Mouse (Mus musculus) right cerebral cortex, adult 18-20 months (tissue): ENCODE measurements around the gene Etv6.

Experiments used
- DNase-seq: peaks from one replicate; pipeline ENCODE4 v3.0.0; 2022; ENCODE audit warnings: mixed read lengths

Etv6 gene

DNA sequence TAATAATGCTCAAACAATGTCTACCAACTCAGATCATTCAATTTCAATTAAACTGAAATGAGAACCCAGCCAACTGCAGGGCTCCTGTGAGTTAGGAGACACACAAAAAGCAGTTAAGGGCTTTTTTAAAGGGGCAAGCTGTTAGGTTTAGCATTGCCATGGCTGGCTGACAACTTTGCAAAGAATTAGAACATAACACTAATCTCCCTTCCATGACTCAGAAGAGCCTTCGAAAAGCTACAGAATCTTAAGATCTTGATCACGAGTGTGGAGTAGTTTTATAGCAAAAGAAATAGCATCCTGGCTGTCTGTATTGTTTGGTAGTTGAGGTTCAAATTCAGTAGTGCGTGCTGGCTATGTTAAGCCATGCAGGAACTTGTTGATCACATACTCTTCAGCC lies 182.9 kb downstream of the Etv6 start:
- no peak for DNase-seq

DNA sequence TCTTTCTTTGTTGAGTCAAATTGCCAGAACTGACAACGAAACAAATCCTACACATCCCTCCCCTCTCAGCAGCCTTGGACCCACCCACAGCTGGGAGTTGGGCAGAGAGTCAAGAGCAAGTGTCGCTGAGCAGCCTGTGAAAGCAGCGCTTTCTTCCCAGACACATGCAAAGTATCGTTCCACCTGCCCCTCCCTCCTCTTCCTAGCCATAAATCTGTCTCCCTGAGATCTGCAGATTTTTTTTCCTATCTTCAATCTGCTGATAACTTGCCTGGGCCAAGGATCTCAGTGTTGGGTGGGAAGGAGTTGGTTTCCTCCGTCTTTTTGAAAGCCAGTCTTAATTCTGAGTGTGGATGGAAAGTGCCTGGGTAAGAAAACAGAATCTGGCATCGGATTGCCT lies 183.9 kb downstream of the Etv6 start:
- peak; percentile 84 for DNase-seq

DNA sequence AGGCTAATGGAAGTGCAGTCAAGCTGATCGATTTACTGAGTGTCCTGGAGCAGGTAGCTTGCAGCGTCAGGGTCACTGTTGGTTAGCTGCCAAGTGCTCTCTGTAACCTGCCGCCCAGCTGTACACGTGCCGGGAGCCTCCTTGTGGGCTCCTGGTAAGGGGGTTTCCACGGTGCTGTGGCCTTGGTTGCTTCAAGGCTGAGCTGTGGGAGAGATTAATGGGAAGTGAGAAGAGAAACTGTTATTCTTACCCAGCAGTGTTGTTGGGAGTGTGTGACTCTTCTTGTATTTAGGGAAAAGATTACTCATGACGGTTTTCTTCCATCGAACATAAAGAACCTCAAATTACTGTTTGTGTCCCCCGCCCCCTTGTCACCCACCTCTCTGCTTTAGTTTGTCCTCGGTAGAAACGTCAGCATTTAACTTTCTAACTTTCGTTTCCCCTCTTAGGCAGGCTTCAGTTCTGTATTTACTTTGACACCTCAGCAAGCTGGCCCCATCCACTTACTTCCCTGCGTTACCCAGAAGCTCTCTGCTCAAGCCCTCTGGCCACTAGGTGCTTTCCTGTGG lies 184.8 kb downstream of the Etv6 start:
- DNase-seq: peak; percentile 34

DNA sequence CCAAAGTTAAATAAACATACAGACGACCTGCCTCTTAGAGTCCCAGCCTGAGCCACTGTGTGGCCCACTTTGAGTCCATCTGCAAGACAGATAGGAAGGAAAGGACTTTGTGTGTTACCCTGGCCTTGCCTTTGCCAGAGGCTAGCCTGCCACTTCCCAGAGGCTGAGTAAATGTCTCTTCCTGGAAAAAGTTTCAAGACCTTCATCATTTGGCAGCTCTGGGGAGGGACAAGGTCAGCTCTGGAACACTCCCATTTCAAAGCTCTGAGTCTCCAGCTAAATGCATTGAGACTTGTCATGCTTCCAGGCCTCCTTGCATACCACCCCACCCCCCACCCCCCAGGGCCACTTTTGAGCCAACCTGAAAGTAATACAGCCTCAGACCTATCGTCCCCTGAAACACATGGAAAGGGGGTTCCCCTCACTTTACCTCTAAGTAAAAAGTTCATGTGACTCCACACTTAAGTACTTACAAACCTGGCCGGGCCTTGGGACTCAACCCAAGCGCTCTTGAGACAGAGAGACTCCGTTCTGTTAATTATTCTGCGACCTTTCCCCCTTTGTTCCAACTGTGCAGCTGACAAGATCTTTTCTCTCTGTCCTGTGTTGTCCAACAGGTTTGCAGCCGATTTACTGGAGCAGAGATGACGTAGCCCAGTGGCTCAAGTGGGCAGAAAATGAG lies 186.9 kb downstream of the Etv6 start:
- DNase-seq: no peak

DNA sequence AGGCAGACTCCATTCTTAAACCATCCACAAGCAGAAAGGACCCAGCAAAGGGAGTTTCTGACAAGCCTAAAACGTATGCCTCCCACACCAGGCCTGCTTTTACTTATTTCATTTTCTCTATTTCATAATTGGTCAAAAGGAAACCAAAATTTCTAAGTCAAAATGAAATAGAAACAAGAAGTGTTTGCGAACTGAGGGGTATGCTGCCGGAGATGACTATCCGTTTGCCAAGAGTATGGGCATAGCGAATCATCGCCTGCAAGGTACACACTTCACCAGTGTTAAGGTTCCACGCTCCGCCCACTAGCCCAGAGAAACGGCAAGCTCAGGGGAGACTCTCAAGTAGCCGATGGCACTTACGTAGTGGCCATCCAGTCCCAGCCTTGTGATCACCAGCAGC lies 190.1 kb downstream of the Etv6 start:
- DNase-seq: peak; percentile 13

DNA sequence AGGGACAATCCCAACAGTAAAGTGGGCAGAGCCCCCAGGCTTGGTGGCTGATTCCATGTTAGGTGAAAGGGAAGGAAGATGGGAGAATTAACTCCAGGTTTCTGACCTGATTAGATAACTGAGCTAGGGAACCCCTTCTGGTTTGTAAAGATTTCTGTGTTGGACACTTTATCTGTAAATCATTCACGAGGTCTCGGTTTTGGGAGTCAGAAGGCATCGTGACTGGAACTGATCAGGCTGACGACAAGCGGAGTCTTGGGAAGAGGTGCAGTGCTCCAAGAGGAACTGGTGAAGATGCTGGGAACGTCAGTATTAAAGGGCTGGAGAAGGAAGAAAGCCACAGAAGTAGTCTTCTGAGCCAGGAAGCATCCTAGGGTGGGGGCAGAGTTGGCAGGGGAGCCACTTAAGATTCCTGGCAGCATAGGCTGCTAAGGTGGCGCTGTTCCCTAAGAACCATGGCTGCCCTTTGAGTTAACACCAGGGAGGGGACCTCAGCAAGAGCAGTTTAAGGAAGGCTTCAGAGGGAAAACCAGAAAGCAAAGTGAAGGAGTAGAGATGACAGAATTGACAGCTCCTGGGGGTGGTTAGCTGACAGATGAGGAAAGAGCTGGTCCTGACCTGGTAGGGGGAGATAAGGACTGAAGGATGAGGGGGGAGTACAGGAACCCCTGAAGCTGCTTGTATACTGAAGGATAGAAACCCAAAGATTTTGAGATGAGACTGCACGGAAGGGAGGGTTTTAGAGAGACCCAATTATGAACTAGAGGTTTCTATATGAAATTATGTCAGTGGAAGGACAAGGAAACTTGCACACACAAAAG lies 191.1 kb downstream of the Etv6 start:
- DNase-seq: no peak

DNA sequence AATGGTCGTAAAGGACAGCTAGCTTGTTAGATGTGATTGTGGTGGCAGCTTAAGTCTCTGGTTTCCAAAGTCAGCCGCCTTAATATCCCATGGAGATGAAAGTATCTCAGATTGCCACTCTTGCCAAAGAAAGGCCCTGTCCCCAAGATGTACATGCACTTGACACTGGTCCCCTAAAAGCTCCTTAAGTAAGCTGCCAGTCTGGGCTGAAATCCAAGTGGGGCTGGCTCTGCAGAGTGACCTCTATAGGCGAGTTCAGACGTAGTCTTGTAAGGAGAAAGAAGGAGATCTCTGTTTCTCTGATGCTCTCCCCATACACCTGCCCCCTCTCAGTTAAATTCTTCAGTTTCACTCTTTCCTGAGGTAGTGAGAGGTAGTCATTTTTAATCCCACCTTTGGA lies 200.8 kb downstream of the Etv6 start:
- no peak for DNase-seq

DNA sequence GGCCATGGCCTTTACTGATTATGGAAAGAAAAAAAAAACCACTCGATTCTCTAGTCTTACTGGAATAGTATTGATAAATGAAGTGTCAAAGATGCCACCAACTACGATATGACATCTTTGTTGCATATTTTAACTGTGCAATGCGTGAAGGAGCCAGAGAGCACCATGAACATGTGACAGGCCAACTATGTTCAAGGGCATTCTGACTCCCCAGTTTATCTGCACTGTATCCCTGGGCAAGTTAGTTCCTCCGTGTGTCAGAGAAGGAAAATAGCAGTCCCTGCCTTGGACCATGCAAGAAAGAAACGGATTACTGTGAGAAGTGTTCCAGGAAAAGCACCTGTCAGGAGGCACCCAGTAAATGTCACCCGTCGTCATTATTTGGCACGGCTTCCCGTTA lies 203.0 kb downstream of the Etv6 start:
- no peak for DNase-seq

DNA sequence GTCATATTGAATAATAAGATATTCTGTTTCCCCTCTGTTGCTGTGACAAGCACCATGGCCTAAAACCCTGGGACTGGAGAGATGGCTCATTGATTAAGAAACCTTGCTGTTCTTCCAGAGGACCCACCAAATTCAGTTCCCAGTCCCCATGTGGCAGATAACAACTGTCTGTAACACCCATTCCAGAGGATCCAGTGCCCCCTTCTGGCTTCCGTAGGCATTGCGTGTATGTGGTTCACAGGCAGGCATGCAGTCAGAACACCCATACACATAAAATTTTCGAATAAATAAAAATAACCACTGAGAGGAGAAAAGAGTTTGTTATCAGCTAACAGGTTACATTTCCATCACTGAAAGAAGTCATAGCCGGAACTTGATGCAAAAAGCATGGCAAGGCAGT lies 205.5 kb downstream of the Etv6 start:
- DNase-seq: no peak

DNA sequence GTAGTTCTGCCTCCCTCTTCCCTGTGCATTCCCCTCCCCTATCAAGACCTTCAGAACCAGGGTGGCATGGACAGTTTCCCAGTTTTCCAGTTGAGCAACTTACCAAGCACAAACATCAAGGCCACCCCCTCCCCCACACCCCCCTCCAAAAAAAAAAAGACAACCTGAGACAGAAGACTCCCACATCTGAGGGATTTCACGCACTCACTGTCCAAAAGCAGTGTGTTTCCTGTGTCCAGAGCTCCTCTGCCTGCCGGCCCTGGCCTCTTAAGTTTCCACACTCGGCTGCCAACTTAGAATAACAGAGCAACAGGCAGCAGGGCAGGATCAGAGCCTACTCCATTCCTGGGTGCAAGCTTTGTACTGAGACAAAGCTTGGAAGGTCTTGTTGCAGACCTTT lies 207.6 kb downstream of the Etv6 start:
- DNase-seq: no peak

DNA sequence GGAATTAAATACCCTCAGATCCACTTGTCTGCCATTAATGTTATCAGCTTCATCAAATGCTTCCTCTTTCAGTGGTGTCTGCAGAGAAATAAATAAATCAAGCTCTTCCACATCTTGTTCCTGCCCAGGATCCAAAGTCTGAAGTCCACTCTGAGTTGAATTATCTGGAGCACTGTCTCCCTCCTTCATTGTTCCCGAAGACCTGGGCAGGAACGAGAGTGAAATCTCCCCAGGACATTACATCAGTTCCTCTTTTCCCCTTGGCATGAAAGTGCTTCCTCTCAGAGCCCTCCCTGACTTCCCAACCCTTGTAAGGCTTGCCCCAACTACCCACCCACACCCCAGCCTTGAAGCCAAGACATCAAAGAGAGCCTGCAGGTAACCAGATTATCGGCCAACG lies 208.0 kb downstream of the Etv6 start:
- DNase-seq: no peak

DNA sequence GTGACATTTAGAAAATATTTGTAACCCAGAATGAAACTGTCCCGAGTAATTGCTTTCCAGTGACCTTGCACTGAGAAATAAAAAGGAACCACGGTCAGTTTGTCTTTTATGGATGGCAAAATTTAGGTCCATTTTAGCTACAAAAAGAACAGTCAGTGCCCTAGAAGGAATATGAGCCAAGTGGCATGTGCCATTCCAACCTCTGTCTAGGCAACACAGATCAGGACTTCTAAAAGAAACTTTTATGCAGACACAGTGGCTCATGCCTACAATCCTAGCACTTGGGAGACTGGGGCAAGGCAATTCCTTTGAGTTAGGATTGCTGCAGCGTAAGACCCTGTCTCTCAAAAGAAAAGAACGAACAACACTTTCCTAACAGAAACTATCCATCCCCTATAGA lies 208.6 kb downstream of the Etv6 start:
- no peak for DNase-seq

DNA sequence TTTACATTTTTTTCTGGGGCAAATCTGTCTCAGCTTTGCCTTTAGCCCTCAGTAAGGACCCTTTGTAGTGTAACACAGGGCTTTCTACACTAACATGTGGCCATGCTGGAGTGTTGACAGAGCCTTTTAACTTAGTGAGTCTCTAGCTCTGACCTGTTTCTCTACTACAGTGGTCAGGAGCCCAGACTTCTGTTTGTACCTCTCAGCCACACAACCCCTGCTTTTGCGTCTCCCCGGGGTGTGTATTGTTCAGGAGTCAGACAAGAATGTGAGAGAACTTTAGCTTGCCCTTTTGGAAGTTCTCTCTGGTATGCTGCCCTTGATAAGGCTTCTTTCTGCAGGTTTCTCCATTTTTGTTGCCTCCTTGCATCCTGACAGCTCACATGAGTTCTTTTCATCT lies 210.6 kb downstream of the Etv6 start:
- DNase-seq: no peak

DNA sequence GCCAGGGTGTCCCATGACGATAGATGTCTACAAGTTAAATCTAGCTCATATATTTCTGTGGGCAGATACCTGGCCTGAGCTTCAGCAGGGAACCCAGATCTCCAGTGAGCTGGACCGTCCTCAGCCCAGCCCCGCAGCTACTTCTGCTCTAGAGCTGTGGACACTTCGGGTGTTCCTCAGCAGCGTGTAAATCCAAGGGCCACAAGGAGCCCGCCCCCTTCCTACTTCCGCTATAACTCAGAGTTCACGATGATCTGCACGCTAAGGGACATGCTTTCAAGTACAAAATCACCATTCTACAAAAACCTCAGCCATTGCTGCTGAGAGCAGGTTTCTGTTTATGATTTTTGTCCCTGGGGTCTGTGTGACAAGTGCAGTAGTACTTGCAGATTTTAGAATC lies 211.8 kb downstream of the Etv6 start:
- DNase-seq: no peak

DNA sequence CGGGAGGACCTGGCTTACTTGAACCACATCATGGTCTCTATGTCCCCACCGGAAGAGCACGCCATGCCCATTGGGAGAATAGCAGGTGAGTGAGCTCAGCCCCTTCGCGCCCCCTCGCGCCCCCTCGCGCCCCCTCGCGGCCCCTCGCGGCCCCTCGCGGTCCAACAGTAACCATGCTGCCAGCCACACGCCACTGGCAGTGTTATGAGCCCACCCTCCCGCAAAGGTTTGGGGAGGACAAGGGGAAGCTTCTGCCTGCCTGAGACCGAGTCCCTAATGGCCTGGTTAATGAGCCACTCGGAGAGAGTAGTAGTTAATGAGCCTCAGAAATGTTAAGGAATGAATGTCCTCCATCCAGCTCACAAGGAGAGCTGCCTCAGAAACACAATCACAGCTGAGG lies 213.2 kb downstream of the Etv6 start:
- no peak for DNase-seq

DNA sequence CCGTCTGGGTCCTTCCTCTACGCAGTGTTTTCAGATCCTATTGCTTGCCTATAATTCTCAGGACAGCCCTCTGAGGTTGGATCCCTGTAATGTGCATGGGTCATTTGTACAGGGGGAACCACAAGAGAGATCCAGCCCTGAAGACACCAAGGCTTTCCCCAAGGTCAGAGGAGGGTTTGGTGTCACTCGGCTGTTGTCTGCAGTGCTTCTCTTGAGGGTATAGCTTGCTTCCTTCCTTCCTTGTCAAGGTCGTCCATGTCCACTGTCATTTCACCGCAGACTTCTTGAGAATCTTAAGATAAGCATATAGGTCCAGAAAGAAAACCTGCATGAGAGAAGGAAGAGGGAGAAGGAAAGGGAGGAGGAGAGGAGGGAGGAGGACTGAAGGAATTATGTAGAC lies 215.3 kb downstream of the Etv6 start:
- DNase-seq: no peak

DNA sequence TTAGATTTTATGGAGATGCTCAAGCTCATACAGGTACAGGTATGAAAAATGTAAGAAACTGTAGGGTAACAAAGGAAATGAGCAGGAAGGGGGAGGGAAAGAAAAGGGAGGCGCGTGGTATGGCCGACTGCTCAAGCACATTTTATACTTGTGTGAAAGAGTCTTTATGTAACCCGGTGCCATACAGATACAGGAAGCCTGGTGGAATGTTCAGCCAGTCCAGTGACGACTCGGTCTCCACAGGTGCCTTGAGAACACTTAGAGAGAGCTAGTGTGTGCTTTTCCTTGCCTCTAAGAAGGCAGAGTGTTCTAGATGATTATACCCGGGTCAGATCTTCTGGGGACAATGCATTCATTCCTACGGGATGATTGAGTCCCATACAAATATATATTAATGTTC lies 215.9 kb downstream of the Etv6 start:
- no peak for DNase-seq

DNA sequence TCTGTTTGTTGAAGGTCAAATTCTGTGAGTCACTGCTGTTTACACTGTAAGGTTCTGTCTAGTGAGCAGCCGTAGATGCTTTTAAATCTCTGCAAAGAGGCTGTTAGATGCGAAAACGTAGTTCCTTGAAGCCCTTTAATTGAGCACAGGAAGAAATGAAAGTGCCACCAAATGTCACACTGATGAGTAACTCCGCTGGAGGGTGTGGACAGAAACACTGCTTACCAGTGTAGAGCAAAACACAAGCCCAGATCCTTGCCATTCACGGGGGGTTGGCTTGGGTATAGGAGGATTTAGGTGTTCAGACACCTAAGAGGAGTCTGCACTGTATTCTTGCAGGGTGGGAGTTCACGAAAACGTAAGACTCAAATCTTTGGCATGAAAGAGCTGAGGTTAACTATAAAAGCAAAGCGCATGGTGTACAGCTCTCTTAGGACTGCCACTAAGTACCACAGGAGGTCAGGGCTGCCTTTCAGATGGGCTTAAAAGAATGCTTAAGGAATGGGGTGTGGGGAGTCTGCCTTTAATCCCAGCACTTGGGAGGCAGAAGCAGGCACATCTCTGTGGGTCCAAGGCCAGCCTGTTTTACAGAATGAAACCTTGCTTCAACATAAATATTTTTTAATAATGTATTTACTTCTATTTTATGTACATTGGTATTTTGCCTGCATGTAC lies 216.7 kb downstream of the Etv6 start:
- no peak for DNase-seq

DNA sequence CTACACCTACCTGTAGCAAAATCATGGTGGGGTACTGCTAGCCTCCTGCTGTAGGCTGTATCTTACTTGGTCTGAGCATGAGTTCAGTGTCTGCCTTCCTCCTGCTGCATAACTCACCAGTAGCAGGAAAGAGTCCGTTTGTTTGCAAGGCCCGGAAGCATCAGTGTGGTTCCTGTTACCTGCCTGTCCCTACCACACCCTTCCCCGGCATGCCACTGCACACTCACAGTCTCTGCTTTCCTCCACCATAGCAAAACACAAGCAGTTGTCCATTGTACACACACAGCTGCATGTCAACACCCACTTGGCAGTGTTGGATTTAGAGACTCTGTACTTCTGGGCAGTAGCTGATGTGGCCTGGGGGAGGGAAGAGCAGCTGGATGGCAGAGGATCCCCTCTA lies 220.9 kb downstream of the Etv6 start:
- DNase-seq: no peak

DNA sequence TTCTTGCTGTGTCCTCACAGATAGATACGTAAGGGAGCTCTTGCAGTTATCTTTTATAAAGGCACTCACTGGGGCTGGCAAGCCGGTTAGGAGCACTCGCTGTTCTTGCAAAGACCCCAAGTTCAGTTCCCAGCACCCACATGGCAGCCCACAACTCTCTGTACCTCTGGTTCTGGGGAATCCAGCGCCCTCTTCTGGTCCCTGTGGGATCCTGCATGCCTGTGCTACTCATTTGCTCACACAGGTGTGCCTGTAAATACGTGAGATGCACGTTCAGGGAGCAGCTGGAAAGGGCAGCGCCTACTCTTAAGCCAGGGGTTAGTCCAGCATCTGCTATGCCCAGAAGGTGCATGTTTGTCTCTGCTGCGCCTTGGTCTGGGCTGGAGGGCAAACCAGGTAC lies 224.4 kb downstream of the Etv6 start:
- no peak for DNase-seq

DNA sequence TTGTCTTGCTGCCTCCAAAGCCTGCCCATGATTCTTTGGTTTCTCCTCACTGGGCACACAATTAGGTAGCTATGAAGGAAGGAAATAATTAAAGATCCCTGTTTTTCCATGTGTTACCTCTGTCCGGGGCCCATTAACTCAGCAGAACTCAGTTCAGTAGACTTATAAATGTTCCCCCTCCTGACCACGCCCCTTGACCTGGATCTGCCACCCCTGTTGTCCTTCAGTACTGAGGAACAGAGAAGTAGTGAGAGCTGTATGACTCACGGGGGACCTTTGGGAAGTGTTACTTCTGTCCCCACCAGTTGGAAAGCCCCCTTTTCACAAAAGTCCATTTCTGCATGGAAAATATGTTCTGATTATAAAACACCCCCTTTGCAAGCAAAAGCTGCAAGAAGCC lies 226.4 kb downstream of the Etv6 start:
- DNase-seq: no peak

DNA sequence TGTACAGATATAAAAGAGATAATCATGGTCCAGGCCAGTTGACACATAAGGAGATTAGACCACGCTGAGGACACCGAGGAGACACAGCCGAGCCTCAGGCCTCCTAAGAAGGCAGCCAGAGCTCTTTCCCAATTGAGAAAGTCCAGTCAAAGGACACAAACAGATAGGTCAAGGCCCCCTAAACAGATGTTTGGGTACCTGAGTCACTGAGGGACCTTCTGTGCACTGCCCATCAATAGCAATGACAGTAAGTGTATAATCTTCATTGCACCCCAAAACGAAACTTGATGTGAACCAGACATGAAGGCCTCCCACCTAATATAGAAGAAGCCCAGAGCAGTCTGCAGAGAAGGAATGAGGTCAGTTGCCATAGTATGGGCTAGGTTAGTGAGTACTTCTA lies 226.9 kb downstream of the Etv6 start:
- DNase-seq: no peak

DNA sequence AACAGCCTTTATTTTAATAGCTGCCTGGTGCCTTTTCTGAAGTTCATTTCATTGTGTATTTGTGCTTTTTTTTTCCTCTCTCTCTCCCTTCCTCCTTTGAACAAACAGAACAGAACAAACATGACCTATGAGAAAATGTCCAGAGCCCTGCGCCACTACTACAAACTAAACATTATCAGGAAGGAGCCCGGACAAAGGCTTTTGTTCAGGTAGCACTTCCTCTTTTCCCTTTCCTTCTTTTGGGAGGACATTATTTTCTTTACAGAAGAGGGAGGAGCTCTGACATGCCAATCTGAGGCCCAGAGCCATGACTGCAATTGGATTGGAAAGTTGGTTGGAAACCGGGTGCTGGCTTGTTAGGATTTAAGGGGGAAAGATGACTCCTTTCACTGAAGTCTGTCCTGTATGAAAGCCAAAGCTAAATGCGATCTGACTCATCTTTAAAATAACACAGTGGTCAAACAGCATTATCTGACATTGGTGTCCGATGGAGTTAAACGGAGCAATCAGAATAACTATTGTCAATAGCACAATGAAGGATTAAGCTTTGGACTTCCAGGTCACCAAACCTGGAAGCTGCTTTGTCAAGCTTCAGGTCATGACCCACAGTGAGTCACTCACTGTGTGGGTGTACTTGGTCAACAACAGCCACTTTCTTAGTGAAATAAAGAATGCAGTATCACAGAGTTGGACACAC lies 227.6 kb downstream of the Etv6 start:
- no peak for DNase-seq
